Mouse (Mus musculus) limb, embryonic 15.5 days (tissue): ENCODE data around the gene Mylip. TPM values are rescaled to one million over a fixed set of nuclear protein-coding genes. Genes with fewer than 3 reads are reported as not detected.

Experiments used
- ATAC-seq: fragments of 200-750 bp; cut with Nextera tagmentation; 2 replicates; pipeline ENCODE4 v1.8.0; 2017; ENCODE audit warnings: low read depth, moderate TSS enrichment; ENCODE audit not compliant: insufficient number of reproducible peaks, low FRiP score, low TSS enrichment
- H3K27ac ChIP-seq: fragments of 300-500 bp; sonication (generic); 2 replicates; pipeline ENCODE4 v1.5.1; 2015; ENCODE audit warnings: moderate library complexity, mild to moderate bottlenecking, inconsistent platforms
- H3K27me3 ChIP-seq: fragments of 300-500 bp; sonication (generic); 2 replicates; pipeline ENCODE4 v1.6.1; 2015; ENCODE audit warnings: inconsistent platforms
- H3K36me3 ChIP-seq: fragments of 300-500 bp; sonication (generic); 2 replicates; pipeline ENCODE4 v1.6.1; 2015; ENCODE audit warnings: inconsistent platforms
- H3K4me1 ChIP-seq: fragments of 300-500 bp; sonication (generic); 2 replicates; pipeline ENCODE4 v1.6.1; 2015; ENCODE audit warnings: inconsistent platforms
- H3K4me2 ChIP-seq: fragments of 300-500 bp; sonication (generic); 2 replicates; pipeline ENCODE4 v1.6.1; 2015; ENCODE audit warnings: mild to moderate bottlenecking, inconsistent platforms
- H3K4me3 ChIP-seq: fragments of 300-500 bp; sonication (generic); 2 replicates; pipeline ENCODE4 v1.5.1; 2015; ENCODE audit warnings: mild to moderate bottlenecking, inconsistent platforms
- H3K9ac ChIP-seq: fragments of 300-500 bp; sonication (generic); 2 replicates; pipeline ENCODE4 v1.6.1; 2015; ENCODE audit warnings: inconsistent platforms
- H3K9me3 ChIP-seq: fragments of 300-500 bp; sonication (generic); 2 replicates; pipeline ENCODE4 v1.6.1; 2016; ENCODE audit warnings: inconsistent platforms
- WGBS: fragments of 180-500 bp; shearing (Covaris S2); methylation state at CpG from one replicate; pipeline ENCODE4 v1.1.7; 2015; 5-methylcytosine and 5-hydroxymethylcytosine counted together
- polyA plus RNA-seq: library from polyadenylated mRNA; unstranded; fragments of >200 nt; fragmentation: Nextera tagmentation; extraction: Ambion mirVana; gene quantifications from 2 replicates; pipeline ENCODE4 v1.2.1, GENCODE M21; 2015

Mylip gene
- polyA plus RNA-seq, 1 experiment from 2014 or later, result 28.2 TPM

DNA sequence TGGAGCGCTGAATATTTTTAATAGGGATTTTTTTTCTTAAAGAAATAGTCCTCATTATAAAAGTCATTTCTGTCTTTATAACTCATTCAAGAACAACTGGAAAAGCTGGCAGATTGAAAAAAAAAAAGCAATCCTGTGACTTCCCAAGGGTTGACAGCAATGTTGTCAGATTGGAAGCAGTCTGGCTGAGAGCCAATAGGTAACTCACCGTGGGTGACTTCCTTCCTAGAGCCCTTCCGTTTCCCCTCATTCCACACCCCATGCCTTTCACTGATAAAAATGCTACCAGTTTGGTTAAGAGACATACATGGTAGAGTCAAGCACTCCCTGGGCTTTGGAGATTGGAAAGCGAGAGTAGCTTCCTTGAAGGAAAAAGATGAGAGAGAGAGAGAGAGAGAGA lies 21.4 kb downstream of the Mylip start:
- H3K4me1 ChIP-seq, result peaks cover 18% of the 10 kb centered on the region
- H3K27ac ChIP-seq, result no peak overlapping the region
- no peak overlapping the region for H3K4me3 ChIP-seq
- peaks cover 73% of the 10 kb centered on the region for H3K36me3 ChIP-seq
- H3K9ac ChIP-seq, result no peak overlapping the region
- ATAC-seq, result no peak
- no peaks in the 10 kb centered on the region for H3K27me3 ChIP-seq
- H3K9me3 ChIP-seq, result no peaks in the 10 kb centered on the region
- 74% methylated on average over 4 of the region's 4 CpGs for WGBS
- H3K4me2 ChIP-seq, result no peak overlapping the region

DNA sequence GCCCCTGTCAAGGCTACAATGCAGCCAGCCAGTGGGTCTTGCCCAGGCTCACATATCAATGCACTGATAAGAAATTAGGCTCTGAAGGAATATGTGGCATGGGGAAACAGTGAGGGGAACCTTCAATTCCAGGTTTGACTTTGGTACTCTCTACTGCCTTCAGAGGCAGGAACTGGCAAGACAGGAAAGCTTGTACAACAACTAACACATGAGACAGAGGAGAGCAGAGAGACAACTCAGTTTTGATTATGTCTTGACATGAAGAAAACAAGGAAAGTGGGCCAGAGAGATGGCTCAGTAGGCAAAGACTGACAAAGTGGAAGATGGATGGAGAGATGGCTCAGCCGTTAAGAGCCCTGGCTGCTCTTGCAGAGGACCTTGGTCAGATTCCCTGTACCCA lies 23.5 kb downstream of the Mylip start:
- ATAC-seq, result no peak
- Histone ChIP-seq H3K4me3 (no peak overlapping the region), H3K36me3 (peaks cover 52% of the 10 kb centered on the region), H3K4me1 (peaks cover 27% of the 10 kb centered on the region), H3K27ac (no peak overlapping the region), H3K4me2 (no peak overlapping the region), H3K27me3 (no peaks in the 10 kb centered on the region), H3K9ac (no peak overlapping the region), H3K9me3 (no peaks in the 10 kb centered on the region)
- WGBS, result 96% methylated on average over 1 of the region's 1 CpGs

DNA sequence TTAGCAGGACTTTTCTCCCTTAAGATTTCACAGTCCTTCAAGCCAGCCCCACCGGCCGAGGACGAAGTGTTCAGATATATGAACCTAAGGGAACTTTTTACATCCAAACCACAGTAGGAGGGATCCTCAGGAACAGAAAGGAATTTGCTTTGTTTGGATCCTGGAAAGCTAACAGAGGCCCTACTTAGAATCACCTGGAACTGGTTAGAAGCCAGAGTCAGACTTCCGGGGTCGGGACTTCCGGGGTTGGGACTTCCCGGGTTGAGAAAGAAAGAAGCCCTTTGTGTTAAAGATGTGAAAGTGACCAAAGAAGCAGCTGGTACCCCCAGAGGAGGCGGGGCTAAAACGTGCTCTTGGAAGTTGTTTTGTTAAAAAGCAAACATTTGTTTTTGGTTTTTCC lies 24.5 kb downstream of the Mylip start:
- Histone ChIP-seq H3K9me3 (no peaks in the 10 kb centered on the region), H3K4me3 (no peak overlapping the region), H3K4me2 (no peak overlapping the region), H3K9ac (no peak overlapping the region), H3K36me3 (peaks cover 43% of the 10 kb centered on the region), H3K27ac (peak overlapping the region; percentile 29; the same call in 1 of the 2 replicates), H3K27me3 (no peaks in the 10 kb centered on the region), H3K4me1 (peaks cover 27% of the 10 kb centered on the region)
- ATAC-seq, result no peak
- WGBS, result 37% methylated on average over 9 of the region's 9 CpGs

DNA sequence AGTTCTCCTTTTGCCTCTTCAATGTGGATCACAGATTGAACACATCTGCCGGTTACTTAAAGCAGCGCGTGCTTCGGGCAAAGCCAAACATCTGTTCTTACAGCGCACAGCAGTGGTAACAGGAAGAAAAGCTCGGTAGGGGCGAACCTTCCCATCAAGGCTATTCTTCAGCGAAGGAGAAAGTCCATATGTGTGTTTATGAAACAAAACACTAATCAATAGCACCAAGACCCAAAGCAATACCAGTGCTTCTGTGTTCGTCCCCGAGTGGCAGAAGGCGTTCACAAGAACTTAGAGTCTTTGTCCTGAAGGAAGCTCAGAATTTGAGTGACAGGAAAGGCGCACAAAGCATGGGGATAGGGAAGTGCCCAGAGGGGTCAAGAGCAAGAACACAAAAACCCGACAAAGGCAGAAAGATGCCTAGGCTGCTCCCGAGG lies 27.1 kb downstream of the Mylip start:
- 28% methylated on average over 14 of the region's 14 CpGs for WGBS
- peaks cover 18% of the 10 kb centered on the region for H3K36me3 ChIP-seq
- no peak for ATAC-seq
- 0 out of 2 replicates have a peak overlapping the region, but pooled peaks have one; percentile 30 for H3K27ac ChIP-seq
- H3K9me3 ChIP-seq, result no peaks in the 10 kb centered on the region
- H3K4me3 ChIP-seq, result no peak overlapping the region
- peak overlapping the region; percentile 32 for H3K4me2 ChIP-seq
- peaks cover 27% of the 10 kb centered on the region for H3K4me1 ChIP-seq
- no peak overlapping the region for H3K9ac ChIP-seq
- no peaks in the 10 kb centered on the region for H3K27me3 ChIP-seq

DNA sequence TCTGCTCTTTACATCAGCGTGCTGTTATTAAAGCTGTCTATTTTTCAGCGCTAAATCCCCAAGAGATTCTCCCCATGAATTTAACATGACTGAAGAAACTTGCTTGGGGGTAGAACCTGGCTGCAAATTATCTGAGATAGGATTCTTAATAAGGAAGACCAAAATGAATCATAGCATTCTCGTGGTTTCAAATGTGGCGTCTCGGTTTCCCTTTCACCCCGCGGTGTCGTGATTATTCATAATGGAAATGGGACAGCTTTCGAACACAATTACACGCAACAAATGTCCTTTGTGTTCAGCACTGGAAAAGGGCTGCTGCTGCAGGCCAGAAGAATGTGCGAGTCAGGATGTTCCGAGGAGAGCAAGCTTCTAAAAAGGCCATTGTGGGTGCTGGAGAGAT lies 29.4 kb downstream of the Mylip start:
- Histone ChIP-seq H3K27me3 (no peaks in the 10 kb centered on the region), H3K9me3 (no peaks in the 10 kb centered on the region), H3K36me3 (no peaks in the 10 kb centered on the region), H3K4me1 (peaks cover 26% of the 10 kb centered on the region), H3K9ac (no peak overlapping the region), H3K4me2 (no peak overlapping the region), H3K27ac (no peak overlapping the region), H3K4me3 (no peak overlapping the region)
- WGBS, result 67% methylated on average over 12 of the region's 12 CpGs
- no peak for ATAC-seq

DNA sequence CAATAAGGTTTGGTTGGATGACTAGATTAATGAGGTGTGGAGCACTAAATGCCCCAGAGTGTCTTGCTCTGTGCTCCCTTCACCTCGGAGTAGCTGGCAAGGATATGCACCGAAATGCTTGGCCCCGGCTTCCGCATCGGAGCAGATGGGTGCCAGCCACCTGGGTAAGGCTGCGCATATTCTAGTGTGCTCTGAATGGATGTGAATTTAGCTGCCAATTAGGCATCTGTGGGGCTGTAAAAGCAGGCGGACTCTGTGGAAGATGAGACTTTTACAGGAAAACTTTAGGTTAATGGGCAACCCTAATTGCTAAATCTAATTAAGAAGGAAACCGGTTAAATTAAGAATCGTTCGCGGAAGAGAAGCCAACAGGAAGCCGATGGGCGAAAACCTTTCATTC lies 32.7 kb downstream of the Mylip start:
- 56% methylated on average over 13 of the region's 13 CpGs for WGBS
- H3K27ac ChIP-seq, result no peak overlapping the region
- no peak overlapping the region for H3K4me2 ChIP-seq
- no peak for ATAC-seq
- peaks cover 3% of the 10 kb centered on the region; the same call in 1 of the 2 replicates for H3K4me1 ChIP-seq
- H3K27me3 ChIP-seq, result no peaks in the 10 kb centered on the region
- no peak overlapping the region for H3K4me3 ChIP-seq
- no peaks in the 10 kb centered on the region for H3K9me3 ChIP-seq
- H3K9ac ChIP-seq, result no peak overlapping the region
- no peaks in the 10 kb centered on the region for H3K36me3 ChIP-seq

DNA sequence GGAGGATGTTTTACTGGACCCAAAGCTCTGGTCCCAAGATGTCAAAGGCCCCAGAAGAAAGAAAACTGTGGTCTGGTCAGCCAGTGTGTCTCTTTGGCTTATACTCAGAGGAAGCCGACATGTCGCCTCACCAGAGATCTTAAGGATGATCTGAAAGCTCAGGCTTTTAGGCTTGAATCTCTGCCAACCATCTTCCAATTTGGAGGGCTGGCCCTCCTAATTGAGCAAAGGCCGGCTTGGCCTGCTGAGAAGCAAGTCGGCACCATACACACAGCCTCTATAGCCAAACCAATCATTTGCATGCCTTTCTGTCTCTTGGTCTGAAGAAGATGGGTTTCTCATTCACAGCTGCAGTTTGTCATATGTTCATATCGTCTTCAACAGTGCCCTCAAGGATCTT lies 33.2 kb downstream of the Mylip start:
- Histone ChIP-seq H3K4me2 (no peak overlapping the region), H3K4me3 (no peak overlapping the region), H3K9me3 (no peaks in the 10 kb centered on the region), H3K27me3 (no peaks in the 10 kb centered on the region), H3K9ac (no peak overlapping the region), H3K4me1 (peaks cover 3% of the 10 kb centered on the region; the same call in 1 of the 2 replicates), H3K27ac (no peak overlapping the region), H3K36me3 (no peaks in the 10 kb centered on the region)
- ATAC-seq, result no peak
- WGBS, result 63% methylated on average over 5 of the region's 5 CpGs

DNA sequence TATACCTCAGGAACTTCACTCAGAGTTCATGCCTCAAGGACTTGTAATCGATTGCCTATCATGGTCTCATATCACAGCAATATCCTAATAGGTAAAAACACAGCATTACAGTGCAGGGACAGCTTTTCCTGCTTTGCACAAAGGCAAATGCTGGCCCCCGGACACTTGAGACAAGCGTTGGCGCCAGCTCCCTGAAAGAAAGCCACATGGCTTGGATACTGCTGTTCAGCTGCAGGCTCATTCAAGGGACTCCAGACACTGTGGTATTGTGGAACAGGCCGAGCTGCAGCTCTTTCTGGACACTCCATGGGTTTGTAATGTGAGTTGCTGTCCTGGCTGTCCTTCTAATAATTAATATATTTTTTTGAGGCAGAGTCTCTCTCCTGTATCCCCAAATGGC lies 34.4 kb downstream of the Mylip start:
- Histone ChIP-seq H3K36me3 (no peaks in the 10 kb centered on the region), H3K4me2 (no peak overlapping the region), H3K27ac (no peak overlapping the region), H3K9me3 (no peaks in the 10 kb centered on the region), H3K27me3 (no peaks in the 10 kb centered on the region), H3K4me1 (peaks cover 3% of the 10 kb centered on the region), H3K4me3 (no peak overlapping the region), H3K9ac (no peak overlapping the region)
- ATAC-seq, result no peak
- 83% methylated on average over 5 of the region's 5 CpGs for WGBS

DNA sequence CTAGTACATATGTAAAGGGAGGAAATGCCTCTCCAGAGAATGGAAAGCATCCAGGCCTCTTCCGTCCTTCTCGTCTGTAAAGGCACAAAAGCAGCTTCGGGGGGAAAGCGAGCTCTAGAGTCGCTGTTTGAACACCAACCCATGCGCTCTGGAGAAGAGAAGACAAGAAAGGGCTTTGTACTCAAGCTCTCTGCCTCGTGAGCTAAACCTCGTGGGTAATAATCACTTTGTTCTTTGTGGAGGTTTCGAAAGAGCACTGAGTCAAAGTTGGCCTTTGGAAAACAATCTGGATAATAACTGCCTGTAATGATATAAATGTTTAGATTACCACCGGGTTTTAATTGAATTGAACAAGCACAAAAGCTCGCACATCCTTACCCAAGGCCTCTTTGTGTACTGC lies 39.7 kb downstream of the Mylip start:
- Histone ChIP-seq H3K4me2 (no peak overlapping the region), H3K27me3 (no peaks in the 10 kb centered on the region), H3K9ac (no peak overlapping the region), H3K9me3 (no peaks in the 10 kb centered on the region), H3K4me3 (no peak overlapping the region), H3K27ac (no peak overlapping the region), H3K36me3 (no peaks in the 10 kb centered on the region), H3K4me1 (peaks cover 9% of the 10 kb centered on the region)
- no peak for ATAC-seq
- WGBS, result 36% methylated on average over 11 of the region's 11 CpGs

DNA sequence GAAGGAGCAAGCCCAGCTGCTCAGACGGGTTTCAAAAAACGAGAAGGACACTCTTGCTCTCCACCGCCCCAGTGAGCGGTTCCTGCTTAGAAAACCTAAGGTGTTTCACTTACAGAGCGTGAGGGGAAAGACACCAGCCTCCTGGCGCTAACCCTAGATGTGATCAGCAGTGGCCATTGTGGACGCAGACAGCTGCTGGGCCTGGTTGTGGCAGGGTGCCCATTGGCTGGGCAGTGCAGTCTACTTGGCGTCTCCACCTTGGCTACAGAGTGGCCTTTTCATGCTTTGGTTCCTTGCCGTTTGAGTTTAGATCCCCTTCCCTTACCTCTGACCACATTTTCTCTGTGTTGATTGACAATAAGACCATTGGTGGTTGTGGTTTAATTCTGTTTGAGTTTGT lies 47.6 kb downstream of the Mylip start:
- ATAC-seq, result no peak
- no peak overlapping the region for H3K4me2 ChIP-seq
- no peaks in the 10 kb centered on the region for H3K36me3 ChIP-seq
- no peak overlapping the region for H3K4me3 ChIP-seq
- no peaks in the 10 kb centered on the region for H3K27me3 ChIP-seq
- H3K4me1 ChIP-seq, result peaks cover 20% of the 10 kb centered on the region
- no peaks in the 10 kb centered on the region for H3K9me3 ChIP-seq
- WGBS, result 87% methylated on average over 9 of the region's 9 CpGs
- no peak overlapping the region for H3K9ac ChIP-seq
- no peak overlapping the region for H3K27ac ChIP-seq

DNA sequence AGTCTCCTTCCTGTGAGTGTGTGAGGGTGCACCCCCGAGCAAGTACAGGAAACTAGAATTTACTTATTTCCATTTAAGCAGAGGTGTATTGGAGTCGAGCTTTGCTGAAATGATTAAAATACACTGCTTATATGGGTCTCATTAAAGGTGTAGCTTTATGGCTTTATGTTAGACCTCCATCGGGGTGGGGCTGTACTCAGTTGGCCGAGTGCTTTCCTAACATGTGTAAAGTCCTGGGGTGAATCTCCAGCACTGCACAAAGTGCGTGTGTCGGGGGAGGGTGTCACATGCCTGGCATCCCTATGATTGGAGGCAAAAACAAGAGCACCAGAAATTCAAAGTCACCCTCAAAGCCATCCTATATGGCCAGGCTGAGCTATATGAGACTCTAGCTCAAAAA lies 49.3 kb downstream of the Mylip start:
- Histone ChIP-seq H3K9ac (no peak overlapping the region), H3K9me3 (no peaks in the 10 kb centered on the region), H3K4me2 (no peak overlapping the region), H3K4me1 (peaks cover 28% of the 10 kb centered on the region), H3K4me3 (no peak overlapping the region), H3K36me3 (no peaks in the 10 kb centered on the region), H3K27me3 (no peaks in the 10 kb centered on the region), H3K27ac (no peak overlapping the region)
- 52% methylated on average over 6 of the region's 6 CpGs for WGBS
- ATAC-seq, result no peak

DNA sequence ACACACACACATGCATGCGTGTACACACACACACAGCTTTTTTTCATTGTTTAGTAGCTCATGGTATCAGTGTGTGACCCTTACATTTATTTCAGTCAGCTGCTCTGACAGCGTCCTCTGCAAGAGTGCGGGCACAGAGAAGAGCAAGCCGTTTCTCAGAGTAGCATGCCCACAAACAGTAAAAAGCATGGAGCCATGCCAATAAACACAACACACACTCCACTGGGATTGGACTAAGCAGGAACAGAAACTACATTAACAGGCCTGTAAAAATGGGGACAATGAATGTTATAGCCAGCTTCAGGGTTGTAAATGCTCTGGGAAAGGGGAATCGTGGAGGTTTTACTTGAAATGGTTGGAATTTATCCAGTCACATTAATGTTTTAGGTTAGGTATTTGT lies 50.7 kb downstream of the Mylip start:
- no peaks in the 10 kb centered on the region for H3K9me3 ChIP-seq
- H3K4me2 ChIP-seq, result no peak overlapping the region
- ATAC-seq, result peak; percentile 69; the same call in 1 of the 2 replicates
- H3K4me3 ChIP-seq, result no peak overlapping the region
- H3K27ac ChIP-seq, result no peak overlapping the region
- H3K9ac ChIP-seq, result no peak overlapping the region
- peaks cover 26% of the 10 kb centered on the region for H3K4me1 ChIP-seq
- H3K36me3 ChIP-seq, result no peaks in the 10 kb centered on the region
- 35% methylated on average over 5 of the region's 5 CpGs for WGBS
- H3K27me3 ChIP-seq, result no peaks in the 10 kb centered on the region

DNA sequence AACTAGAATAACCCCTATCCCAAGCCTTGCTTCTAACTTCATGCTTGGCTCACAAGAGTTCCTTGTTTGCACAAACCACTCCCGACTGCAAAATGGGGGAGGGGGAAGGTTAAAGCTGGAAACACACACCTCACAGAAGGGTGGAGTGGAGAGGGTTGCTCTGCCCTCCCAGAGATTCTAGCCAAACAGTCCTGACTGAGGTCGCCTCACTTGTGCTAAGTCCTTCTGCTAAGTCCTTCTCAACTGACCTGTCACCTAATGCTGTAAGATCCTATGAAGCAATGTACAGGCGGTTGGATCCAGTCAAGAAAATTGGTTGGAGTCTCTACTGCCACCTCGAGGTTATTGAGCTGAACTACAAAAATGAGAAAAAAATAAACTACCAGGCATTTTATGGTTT lies 52.9 kb downstream of the Mylip start:
- H3K4me3 ChIP-seq, result no peak overlapping the region
- no peaks in the 10 kb centered on the region for H3K9me3 ChIP-seq
- no peaks in the 10 kb centered on the region for H3K27me3 ChIP-seq
- 16% methylated on average over 4 of the region's 4 CpGs for WGBS
- no peak overlapping the region for H3K27ac ChIP-seq
- no peaks in the 10 kb centered on the region for H3K36me3 ChIP-seq
- no peak overlapping the region for H3K9ac ChIP-seq
- no peak overlapping the region for H3K4me2 ChIP-seq
- H3K4me1 ChIP-seq, result peaks cover 26% of the 10 kb centered on the region
- no peak for ATAC-seq
